Mouse (Mus musculus): ENCODE measurements around the gene Plgrkt. TPM values are rescaled to one million over a fixed set of nuclear protein-coding genes. Genes with fewer than 3 reads are reported as not detected.

Plgrkt gene
- total RNA-seq, 2 experiments from 2014 or later = 27.6 to 29.3 TPM

DNA sequence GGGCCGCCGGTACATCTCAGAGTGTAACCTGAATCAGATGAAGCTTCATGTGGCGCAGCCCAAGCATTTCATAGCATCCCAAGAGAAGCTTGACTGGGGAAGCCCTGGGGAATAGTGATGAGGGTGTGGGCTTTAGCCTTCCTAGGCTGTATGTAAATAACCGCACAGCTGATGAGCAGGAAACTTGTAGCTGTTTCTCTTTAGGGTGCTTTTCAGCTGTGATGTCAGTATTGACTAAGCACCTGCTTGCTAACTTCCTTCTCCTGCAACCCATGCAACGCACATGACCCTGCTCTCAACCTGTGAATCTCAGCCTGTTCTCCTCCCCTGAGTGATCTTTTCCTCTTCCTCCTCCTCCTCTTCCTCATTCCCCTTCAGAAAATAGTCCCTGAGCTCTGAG, 3.1 kb downstream of the Plgrkt start:
- Histone ChIP-seq H3K27ac (no peak overlapping the region), H3K4me3 (no peak overlapping the region)
- TF ChIP-seq CTCF (IDR thresholded peaks at IDR 0.05) = no peak
- intact Hi-C loops (cut with DNase I) = loop anchor here (5.0 kb wide), 1 partner anchor 198 kb away; no protein-coding TSS in a partner anchor
- DNase-seq (ENCODE audit: extremely low spot score in 1 of 2, low spot score in 2 of 2) = no peak

- Histone ChIP-seq H3K27ac (no peak overlapping the region), H3K4me3 (no peak overlapping the region)
- intact Hi-C loops (cut with DNase I) = loop anchor here (5.0 kb wide), 1 partner anchor 199 kb away; no protein-coding TSS in a partner anchor
- no peak for DNase-seq (ENCODE audit: extremely low spot score in 1 of 2, low spot score in 2 of 2)
- TF ChIP-seq CTCF (IDR thresholded peaks at IDR 0.05) = no peak
Observed at GRCm38 (mm10) chr19:29363557-29363956, 3.6 kb downstream of the Plgrkt start.

- Histone ChIP-seq H3K27ac (peak overlapping the region; percentile 61), H3K4me3 (peak overlapping the region; percentile 88)
- no peak for TF ChIP-seq CTCF (IDR thresholded peaks at IDR 0.05)
- intact Hi-C loops (cut with DNase I) = loop anchor here (5.0 kb wide), 1 partner anchor 200 kb away; no protein-coding TSS in a partner anchor
- no peak for DNase-seq (ENCODE audit: extremely low spot score in 1 of 2, low spot score in 2 of 2)
Observed at GRCm38 (mm10) chr19:29362173-29362930, 4.8 kb downstream of the Plgrkt start.

GRCm38 (mm10) chr19:29361468-29362130, 5.6 kb downstream of the Plgrkt start:
- no peak for TF ChIP-seq CTCF (IDR thresholded peaks at IDR 0.05)
- DNase-seq (ENCODE audit: extremely low spot score in 1 of 2, low spot score in 2 of 2) = peak; percentile 85 to 91
- Histone ChIP-seq H3K27ac (peak overlapping the region; percentile 87), H3K4me3 (peak overlapping the region; percentile 88)
- intact Hi-C loops (cut with DNase I) = loop anchor here (5.0 kb wide), 1 partner anchor 201 kb away; no protein-coding TSS in a partner anchor

- no peak overlapping the region for H3K4me3 ChIP-seq
- no peak for DNase-seq (ENCODE audit: extremely low spot score in 1 of 2, low spot score in 2 of 2)
- H3K27ac ChIP-seq = no peak overlapping the region
- intact Hi-C loops (cut with DNase I) = loop anchor here (5.0 kb wide), 1 partner anchor 202 kb away; no protein-coding TSS in a partner anchor
- no peak for TF ChIP-seq CTCF (IDR thresholded peaks at IDR 0.05)
Observed at GRCm38 (mm10) chr19:29360251-29360650, 6.9 kb downstream of the Plgrkt start.

GRCm38 (mm10) chr19:29356281-29356680, 10.9 kb downstream of the Plgrkt start:
- no peak for DNase-seq (ENCODE audit: extremely low spot score in 1 of 2, low spot score in 2 of 2)
- TF ChIP-seq CTCF (IDR thresholded peaks at IDR 0.05) = no peak
- no peak overlapping the region for H3K27ac ChIP-seq
- intact Hi-C loops (cut with DNase I) = loop anchor here (5.0 kb wide), 1 partner anchor 579 kb away; no protein-coding TSS in a partner anchor
- no peak overlapping the region for H3K4me3 ChIP-seq

DNA sequence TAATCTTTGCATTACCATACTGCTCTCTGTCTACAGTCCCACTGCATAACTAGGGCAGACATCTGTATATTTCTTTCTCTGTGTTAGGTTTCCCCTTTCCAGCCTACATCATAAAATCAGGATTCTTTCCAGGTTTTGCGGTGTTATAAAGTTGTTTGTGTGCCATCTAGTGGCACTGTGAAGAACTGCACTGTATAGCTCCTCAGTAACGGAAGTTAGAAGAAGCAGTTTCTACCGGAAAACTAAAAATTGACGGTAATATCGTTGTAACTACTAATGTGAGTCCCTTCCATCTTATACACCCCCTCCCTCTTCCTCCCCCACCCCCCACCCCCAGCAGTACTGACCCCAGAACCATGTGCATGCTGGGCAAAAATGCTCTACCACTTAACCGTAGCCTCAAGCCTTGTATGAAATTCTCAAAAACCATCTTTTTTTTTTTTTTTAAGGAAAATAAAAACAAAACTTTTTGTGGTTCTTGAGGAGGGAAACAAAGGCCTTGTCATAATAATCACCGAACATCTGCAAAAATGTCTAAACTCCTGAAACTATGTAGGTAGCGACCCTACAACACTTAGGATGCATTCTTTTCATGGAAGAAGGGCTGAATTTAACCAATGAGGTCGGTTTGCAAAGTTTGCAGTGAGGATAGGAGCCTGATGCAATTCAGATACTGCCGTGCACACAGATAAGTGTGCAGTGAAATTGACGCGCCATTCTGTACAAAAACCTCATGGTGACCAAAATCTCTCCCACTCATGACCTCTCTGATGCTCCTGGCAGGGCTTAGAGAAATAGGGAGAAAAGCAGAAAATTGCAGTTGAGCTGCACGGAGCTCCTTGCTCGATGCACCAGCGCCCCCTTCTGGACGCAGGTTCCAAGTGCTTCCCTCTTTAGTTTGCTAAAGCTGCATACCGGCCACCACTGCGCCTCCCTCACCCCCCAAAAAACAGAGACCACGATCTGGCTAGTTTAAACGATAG, 12.0 kb downstream of the Plgrkt start:
- TF ChIP-seq CTCF (IDR thresholded peaks at IDR 0.05) = peak; percentile 91
- DNase-seq (ENCODE audit: extremely low spot score in 1 of 2, low spot score in 2 of 2) = peak; percentile 85 to 87
- Histone ChIP-seq H3K27ac (peak overlapping the region; percentile 38; the same call in 1 of the 2 replicates), H3K4me3 (peak overlapping the region; percentile 26)
- intact Hi-C loops (cut with DNase I) = loop anchor here (1.0 to 5.0 kb wide), 5 partner anchors 48 to 578 kb away; no protein-coding TSS in a partner anchor

- no peak for TF ChIP-seq CTCF (IDR thresholded peaks at IDR 0.05)
- intact Hi-C loops (cut with DNase I) = loop anchor here (5.0 kb wide), 1 partner anchor 44 kb away; no protein-coding TSS in a partner anchor
- Histone ChIP-seq H3K4me3 (no peak overlapping the region), H3K27ac (no peak overlapping the region)
- no peak for DNase-seq (ENCODE audit: extremely low spot score in 1 of 2, low spot score in 2 of 2)
Observed at GRCm38 (mm10) chr19:29350991-29351390, 16.2 kb downstream of the Plgrkt start.

DNA sequence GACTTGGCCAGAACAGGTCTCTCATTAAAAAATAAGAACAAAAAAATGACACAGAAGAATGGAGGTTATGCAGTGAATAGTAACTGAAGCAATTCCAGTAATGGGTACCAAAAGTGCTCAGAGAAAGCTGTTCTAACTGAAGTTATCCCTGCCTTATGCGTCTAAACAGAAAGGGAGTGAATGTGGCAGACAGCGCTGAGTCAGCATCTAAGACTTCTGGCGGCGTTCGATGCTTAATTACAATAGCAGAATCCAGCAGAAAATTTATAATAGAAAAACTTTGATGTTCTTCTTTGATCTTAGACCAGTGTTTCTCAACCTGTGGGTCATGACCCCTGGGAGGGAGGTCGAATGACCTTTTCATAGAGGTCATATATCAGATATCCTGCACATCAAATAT, 21.6 kb downstream of the Plgrkt start:
- DNase-seq (ENCODE audit: extremely low spot score in 1 of 2, low spot score in 2 of 2) = no peak
- TF ChIP-seq CTCF (IDR thresholded peaks at IDR 0.05) = no peak
- intact Hi-C loops (cut with DNase I) = no loop called here
- Histone ChIP-seq H3K27ac (no peak overlapping the region), H3K4me3 (no peak overlapping the region)

GRCm38 (mm10) chr19:29344868-29345267, 22.3 kb downstream of the Plgrkt start:
- no peak for DNase-seq (ENCODE audit: extremely low spot score in 1 of 2, low spot score in 2 of 2)
- no peak for TF ChIP-seq CTCF (IDR thresholded peaks at IDR 0.05)
- H3K27ac ChIP-seq = no peak overlapping the region
- intact Hi-C loops (cut with DNase I) = no loop called here
- no peak overlapping the region for H3K4me3 ChIP-seq

DNA sequence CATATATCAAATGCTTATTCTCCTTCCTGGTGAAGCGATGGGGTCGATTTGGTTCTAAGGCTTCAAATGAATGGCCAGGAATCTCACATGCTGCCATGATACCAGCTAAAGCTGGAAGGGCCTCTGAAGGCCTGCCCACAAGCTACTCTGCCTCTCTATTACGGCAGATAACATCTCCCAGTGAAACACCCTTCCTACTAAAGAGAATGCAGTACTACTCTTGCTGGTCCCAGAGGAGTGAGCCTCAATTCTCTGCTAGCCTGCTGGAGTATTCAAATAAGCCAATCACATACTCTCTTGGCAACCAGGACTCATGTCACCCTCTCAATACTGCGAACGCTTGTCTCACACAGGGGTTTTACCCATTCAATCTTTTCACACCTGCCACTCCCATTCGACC, 24.9 kb downstream of the Plgrkt start:
- no peak for DNase-seq (ENCODE audit: extremely low spot score in 1 of 2, low spot score in 2 of 2)
- H3K27ac ChIP-seq = no peak overlapping the region
- intact Hi-C loops (cut with DNase I) = no loop called here
- TF ChIP-seq CTCF (IDR thresholded peaks at IDR 0.05) = no peak
- no peak overlapping the region for H3K4me3 ChIP-seq
